Mouse (Mus musculus) stomach, postnatal 0 days (tissue): ENCODE results near the gene Zzef1. TPM values are rescaled to one million over a fixed set of nuclear protein-coding genes. Genes with fewer than 3 reads are reported as not detected.
A peak's percentile ranks its signal among the peaks of the same experiment; 100 is the strongest.

Experiments used
- ATAC-seq: fragments of 200-750 bp; cut with Nextera tagmentation; 2 replicates; pipeline ENCODE4 v1.8.0; 2017; ENCODE audit not compliant: low FRiP score, low TSS enrichment
- DNase-seq: peaks from one replicate; pipeline ENCODE4 v3.0.0-alpha.2; 2016; ENCODE audit warnings: low spot score
- H3K27ac ChIP-seq: fragments of 300-500 bp; sonication (generic); replicated peaks from 2 replicates; pipeline ENCODE4 v1.5.1; 2014; ENCODE audit warnings: mild to moderate bottlenecking, control low read depth
- H3K27me3 ChIP-seq: fragments of 300-500 bp; sonication (generic); 2 replicates; pipeline ENCODE4 v1.6.1; 2014; ENCODE audit warnings: low read length; ENCODE audit not compliant: control insufficient read depth, insufficient read depth
- H3K36me3 ChIP-seq: fragments of 300-500 bp; sonication (generic); 2 replicates; pipeline ENCODE4 v1.6.1; 2014; ENCODE audit warnings: low read length, mixed read lengths; ENCODE audit not compliant: control insufficient read depth, insufficient read depth
- H3K4me1 ChIP-seq: fragments of 300-500 bp; sonication (generic); replicated peaks from 2 replicates; pipeline ENCODE4 v1.6.1; 2014; ENCODE audit warnings: antibody characterized with exemption; ENCODE audit not compliant: control insufficient read depth, insufficient read depth
- H3K4me2 ChIP-seq: fragments of 300-500 bp; sonication (generic); replicated peaks from 2 replicates; pipeline ENCODE4 v1.6.1; 2014; ENCODE audit warnings: low read depth, mild to moderate bottlenecking, control low read depth, moderate library complexity
- H3K4me3 ChIP-seq: fragments of 300-500 bp; sonication (generic); 2 replicates; pipeline ENCODE4 v1.5.1; 2014; ENCODE audit warnings: low read depth, low read length, control low read depth
- H3K9ac ChIP-seq: fragments of 300-500 bp; sonication (generic); 2 replicates; pipeline ENCODE4 v1.6.1; 2014; ENCODE audit warnings: mild to moderate bottlenecking, low read length, control low read depth, mixed read lengths
- H3K9me3 ChIP-seq: fragments of 300-500 bp; sonication (generic); 2 replicates; pipeline ENCODE4 v1.6.1; 2016; ENCODE audit warnings: low read length; ENCODE audit not compliant: control insufficient read depth
- CTCF ChIP-seq: IDR thresholded peaks from 2 replicates; pipeline ENCODE4 v1.5.1; 2016; ENCODE audit warnings: antibody characterized with exemption, low read depth, mild to moderate bottlenecking, moderate library complexity
- EP300 ChIP-seq: optimal IDR thresholded peaks from 2 replicates; pipeline ENCODE3; 2016; ENCODE audit warnings: antibody characterized with exemption
- WGBS: fragments of 180-500 bp; shearing (Covaris S2); extraction: QIAGEN DNeasy Blood & Tissue Kit; methylation state at CpG from one replicate; pipeline ENCODE4 v1.1.7; 2014; 5-methylcytosine and 5-hydroxymethylcytosine counted together
- polyA plus RNA-seq: library from polyadenylated mRNA; unstranded; fragments of >200 nt; fragmentation: Nextera tagmentation; extraction: Ambion mirVana; gene quantifications from 2 replicates; pipeline ENCODE4 v1.2.1, GENCODE M21; 2015

Zzef1 gene
- polyA plus RNA-seq, 1 experiment from 2014 or later: 5.4 TPM

- WGBS: 64% methylated on average over 7 of the region's 7 CpGs
- H3K27me3 ChIP-seq: no peaks in the 10 kb centered on the region
- no peaks in the 10 kb centered on the region for H3K9me3 ChIP-seq
- no peak overlapping the region for H3K9ac ChIP-seq
- peaks cover 44% of the 10 kb centered on the region for H3K36me3 ChIP-seq
- no peak overlapping the region for H3K27ac ChIP-seq
- TF ChIP-seq CTCF: no peak
- no peak for TF ChIP-seq EP300
- no peak overlapping the region for H3K4me2 ChIP-seq
- H3K4me1 ChIP-seq: no peaks in the 10 kb centered on the region
- no peak overlapping the region for H3K4me3 ChIP-seq
- no peak for DNase-seq
- 0 out of 2 replicates have a peak, but pooled peaks have one; percentile 58 for ATAC-seq
Observed at GRCm38 (mm10) chr11:72917299-72917996, 121.4 kb downstream of the Zzef1 start.

GRCm38 (mm10) chr11:72923116-72923515 lies 127.1 kb downstream of the Zzef1 start:
- TF ChIP-seq EP300: no peak
- TF ChIP-seq CTCF: no peak
- ATAC-seq (peak; percentile 33; the same call in 1 of the 2 replicates), DNase-seq (no peak)
- H3K36me3 ChIP-seq: peaks cover 24% of the 10 kb centered on the region
- WGBS: 16% methylated on average over 4 of the region's 4 CpGs
- no peaks in the 10 kb centered on the region for H3K9me3 ChIP-seq
- H3K9ac ChIP-seq: no peak overlapping the region
- peak overlapping the region; percentile 53; the same call in 1 of the 2 replicates for H3K27ac ChIP-seq
- no peak overlapping the region for H3K4me3 ChIP-seq
- H3K27me3 ChIP-seq: no peaks in the 10 kb centered on the region
- no peak overlapping the region for H3K4me2 ChIP-seq
- H3K4me1 ChIP-seq: no peaks in the 10 kb centered on the region

DNA sequence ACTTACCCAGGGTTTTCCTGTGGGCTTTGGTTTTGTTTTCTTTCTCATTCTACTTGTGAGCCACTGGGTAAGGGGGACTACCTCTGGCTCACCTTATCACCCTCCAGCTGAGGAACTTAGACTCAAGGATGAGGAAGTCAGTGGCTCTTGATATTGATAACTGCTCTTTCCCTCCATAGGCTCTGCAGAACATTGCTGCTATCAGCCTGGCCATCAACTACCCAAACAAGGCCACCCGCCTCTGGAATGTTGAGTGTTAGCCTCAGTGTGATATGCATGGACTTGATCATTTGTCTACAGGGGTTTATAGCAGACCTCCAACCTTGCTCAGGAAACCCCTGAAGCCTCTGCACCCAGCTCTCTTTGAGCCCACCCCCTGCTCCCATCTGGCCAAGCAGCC lies 128.4 kb downstream of the Zzef1 start:
- H3K27me3 ChIP-seq: no peaks in the 10 kb centered on the region
- DNase-seq (no peak), ATAC-seq (no peak)
- H3K27ac ChIP-seq: peak overlapping the region; percentile 58; the same call in 1 of the 2 replicates
- peaks cover 15% of the 10 kb centered on the region for H3K36me3 ChIP-seq
- H3K4me2 ChIP-seq: no peak overlapping the region
- H3K4me3 ChIP-seq: no peak overlapping the region
- no peaks in the 10 kb centered on the region for H3K4me1 ChIP-seq
- H3K9ac ChIP-seq: no peak overlapping the region
- TF ChIP-seq CTCF: no peak
- TF ChIP-seq EP300: no peak
- H3K9me3 ChIP-seq: no peaks in the 10 kb centered on the region
- 33% methylated on average over 1 of the region's 1 CpGs for WGBS

GRCm38 (mm10) chr11:72925067-72925466 lies 129.0 kb downstream of the Zzef1 start:
- H3K27ac ChIP-seq: peak overlapping the region; percentile 13; the same call in 1 of the 2 replicates
- DNase-seq: no peak
- 18% methylated on average over 2 of the region's 2 CpGs for WGBS
- H3K9me3 ChIP-seq: no peaks in the 10 kb centered on the region
- H3K36me3 ChIP-seq: peaks cover 14% of the 10 kb centered on the region
- H3K4me1 ChIP-seq: no peaks in the 10 kb centered on the region
- H3K9ac ChIP-seq: no peak overlapping the region
- no peak for ATAC-seq
- no peak for TF ChIP-seq CTCF
- TF ChIP-seq EP300: no peak
- H3K4me3 ChIP-seq: no peak overlapping the region
- no peaks in the 10 kb centered on the region for H3K27me3 ChIP-seq
- no peak overlapping the region for H3K4me2 ChIP-seq

DNA sequence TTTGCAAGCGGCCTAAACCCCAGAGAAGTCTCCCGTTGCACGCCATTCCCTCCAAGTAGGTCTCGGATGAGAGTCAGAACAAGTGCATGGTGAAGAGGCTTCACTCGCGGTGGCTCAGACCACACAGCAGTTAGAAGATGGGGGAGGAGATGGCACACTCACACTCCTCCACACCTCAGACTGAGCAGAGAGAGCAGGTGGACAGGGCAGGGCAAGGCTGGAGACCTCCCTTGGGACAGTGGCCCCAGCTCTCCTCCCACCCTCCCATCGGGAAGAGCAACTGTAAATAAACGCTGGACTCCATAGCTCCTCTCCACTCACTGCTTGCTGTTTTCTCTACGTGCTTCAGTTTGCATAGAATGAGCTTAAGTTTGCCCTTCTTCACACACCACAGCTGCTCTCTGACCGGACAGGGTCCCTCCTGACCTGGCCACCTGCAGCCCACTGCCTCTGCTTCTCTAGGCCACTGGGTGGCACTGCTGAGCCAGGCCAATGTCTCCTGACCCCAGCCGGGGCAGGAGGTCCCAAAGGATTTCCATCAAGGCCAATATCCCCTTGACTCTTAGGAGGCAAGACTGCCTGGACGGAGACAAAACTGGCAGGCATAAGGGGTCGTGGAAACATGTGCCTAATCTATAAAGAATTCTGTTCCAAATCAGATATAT lies 130.3 kb downstream of the Zzef1 start:
- ATAC-seq (peak; percentile 67), DNase-seq (peak; percentile 67)
- Histone ChIP-seq H3K9ac (no peak overlapping the region), H3K4me2 (no peak overlapping the region), H3K4me1 (no peaks in the 10 kb centered on the region), H3K36me3 (peaks cover 14% of the 10 kb centered on the region), H3K27me3 (no peaks in the 10 kb centered on the region), H3K9me3 (no peaks in the 10 kb centered on the region), H3K4me3 (no peak overlapping the region), H3K27ac (no peak overlapping the region)
- TF ChIP-seq EP300 (no peak), CTCF (peak; percentile 99)
- 48% methylated on average over 13 of the region's 13 CpGs for WGBS

- Histone ChIP-seq H3K4me3 (no peak overlapping the region), H3K27me3 (no peaks in the 10 kb centered on the region), H3K4me2 (no peak overlapping the region), H3K36me3 (peaks cover 7% of the 10 kb centered on the region), H3K4me1 (no peaks in the 10 kb centered on the region), H3K9ac (no peak overlapping the region), H3K27ac (no peak overlapping the region), H3K9me3 (no peaks in the 10 kb centered on the region)
- no peak for DNase-seq
- no peak for ATAC-seq
- 51% methylated on average over 2 of the region's 2 CpGs for WGBS
- TF ChIP-seq EP300 (no peak), CTCF (no peak)
Observed at GRCm38 (mm10) chr11:72928516-72928915, 132.5 kb downstream of the Zzef1 start.
